Mouse (Mus musculus) heart, embryonic 10.5 days (tissue): ENCODE results near the gene Tmcc1. TPM values are rescaled to one million over a fixed set of nuclear protein-coding genes. Genes with fewer than 3 reads are reported as not detected.
"Not testable (repeated sequence)": the region's sequence is repeated elsewhere in the genome, so short reads cannot be mapped to it uniquely, and the experiment has no call there.

Experiments
- DNase-seq: peaks from one replicate; pipeline ENCODE4 v3.0.0-alpha.2; 2017; ENCODE audit warnings: low spot score
- H3K27ac ChIP-seq: fragments of 300-500 bp; sonication (generic); 2 replicates; pipeline ENCODE4 v1.5.1; 2016; ENCODE audit warnings: mild to moderate bottlenecking
- H3K27me3 ChIP-seq: fragments of 300-500 bp; sonication (generic); 2 replicates; pipeline ENCODE4 v1.6.1; 2016; ENCODE audit warnings: mild to moderate bottlenecking; ENCODE audit not compliant: poor library complexity, insufficient read depth, severe bottlenecking
- H3K36me3 ChIP-seq: fragments of 300-500 bp; sonication (generic); 2 replicates; pipeline ENCODE4 v1.6.1; 2016; ENCODE audit warnings: mild to moderate bottlenecking, moderate library complexity
- H3K4me1 ChIP-seq: fragments of 300-500 bp; sonication (generic); 2 replicates; pipeline ENCODE4 v1.6.1; 2016; ENCODE audit warnings: mild to moderate bottlenecking
- H3K4me3 ChIP-seq: fragments of 300-500 bp; sonication (generic); 2 replicates; pipeline ENCODE4 v1.5.1; 2016; ENCODE audit warnings: mild to moderate bottlenecking, moderate library complexity
- H3K9me3 ChIP-seq: fragments of 300-500 bp; sonication (generic); 2 replicates; pipeline ENCODE4 v1.6.1; 2016; ENCODE audit warnings: mild to moderate bottlenecking, moderate library complexity
- WGBS: fragments of 180-500 bp; shearing (Covaris S2); methylation state at CpG from one replicate; pipeline ENCODE4 v1.1.7; 2016; 5-methylcytosine and 5-hydroxymethylcytosine counted together
- polyA plus RNA-seq: library from polyadenylated mRNA; unstranded; fragments of >200 nt; fragmentation: Nextera tagmentation; extraction: Ambion mirVana; gene quantifications from 2 replicates; pipeline ENCODE4 v1.2.1, GENCODE M21; 2016

The Tmcc1 gene
- polyA plus RNA-seq, 1 experiment from 2014 or later: 11.9 TPM

GRCm38 (mm10) chr6:116133756-116134155, 59.5 kb downstream of the Tmcc1 start:
- Histone ChIP-seq H3K27me3 (no peaks in the 10 kb centered on the region), H3K27ac (no peak overlapping the region), H3K36me3 (peaks cover 4% of the 10 kb centered on the region; the same call in 1 of the 2 replicates), H3K9me3 (no peaks in the 10 kb centered on the region), H3K4me3 (no peak overlapping the region), H3K4me1 (no peaks in the 10 kb centered on the region)
- no peak for DNase-seq
- WGBS: 74% methylated on average over 8 of the region's 8 CpGs

GRCm38 (mm10) chr6:116131771-116132170, 61.5 kb downstream of the Tmcc1 start:
- no peak for DNase-seq
- Histone ChIP-seq H3K27ac (no peak overlapping the region), H3K27me3 (no peaks in the 10 kb centered on the region), H3K36me3 (peaks cover 4% of the 10 kb centered on the region; the same call in 1 of the 2 replicates), H3K9me3 (no peaks in the 10 kb centered on the region), H3K4me3 (no peak overlapping the region), H3K4me1 (no peaks in the 10 kb centered on the region)
- 86% methylated on average over 1 of the region's 1 CpGs for WGBS

GRCm38 (mm10) chr6:116128710-116129109, 64.6 kb downstream of the Tmcc1 start:
- Histone ChIP-seq H3K27me3 (no peaks in the 10 kb centered on the region), H3K4me3 (no peak overlapping the region), H3K36me3 (peaks cover 1% of the 10 kb centered on the region; the same call in 1 of the 2 replicates), H3K9me3 (no peaks in the 10 kb centered on the region), H3K27ac (no peak overlapping the region), H3K4me1 (peaks cover 5% of the 10 kb centered on the region)
- no peak for DNase-seq
- 0% methylated on average over 1 of the region's 1 CpGs for WGBS

GRCm38 (mm10) chr6:116127918-116128443, 65.3 kb downstream of the Tmcc1 start:
- DNase-seq: no peak
- H3K9me3 ChIP-seq: no peaks in the 10 kb centered on the region
- peaks cover 3% of the 10 kb centered on the region; the same call in 1 of the 2 replicates for H3K36me3 ChIP-seq
- H3K4me1 ChIP-seq: peaks cover 5% of the 10 kb centered on the region
- no peak overlapping the region for H3K4me3 ChIP-seq
- no peaks in the 10 kb centered on the region for H3K27me3 ChIP-seq
- H3K27ac ChIP-seq: no peak overlapping the region

- Histone ChIP-seq H3K27ac (no peak overlapping the region), H3K4me1 (peaks cover 5% of the 10 kb centered on the region), H3K36me3 (peaks cover 17% of the 10 kb centered on the region), H3K9me3 (no peaks in the 10 kb centered on the region), H3K4me3 (no peak overlapping the region), H3K27me3 (no peaks in the 10 kb centered on the region)
- no peak for DNase-seq
These were observed 66.7 kb downstream of the Tmcc1 start for GRCm38 (mm10) chr6:116126577-116126976.

GRCm38 (mm10) chr6:116122881-116123280, 70.4 kb downstream of the Tmcc1 start:
- Histone ChIP-seq H3K36me3 (peaks cover 26% of the 10 kb centered on the region), H3K27me3 (no peaks in the 10 kb centered on the region), H3K4me3 (no peak overlapping the region), H3K4me1 (peaks cover 5% of the 10 kb centered on the region), H3K27ac (no peak overlapping the region), H3K9me3 (no peaks in the 10 kb centered on the region)
- no peak for DNase-seq
- 80% methylated on average over 1 of the region's 1 CpGs for WGBS

- Histone ChIP-seq H3K27ac (no peak overlapping the region), H3K36me3 (peaks cover 26% of the 10 kb centered on the region), H3K4me1 (no peaks in the 10 kb centered on the region), H3K27me3 (no peaks in the 10 kb centered on the region), H3K9me3 (no peaks in the 10 kb centered on the region), H3K4me3 (no peak overlapping the region)
- no peak for DNase-seq
- 77% methylated on average over 4 of the region's 4 CpGs for WGBS
These were observed 73.6 kb downstream of the Tmcc1 start for GRCm38 (mm10) chr6:116119669-116120068.

- not testable (repeated sequence) for H3K4me1 ChIP-seq, H3K27me3 ChIP-seq, DNase-seq, H3K27ac ChIP-seq, H3K4me3 ChIP-seq, H3K36me3 ChIP-seq, H3K9me3 ChIP-seq
- 91% methylated on average over 6 of the region's 6 CpGs for WGBS
These were observed 76.7 kb downstream of the Tmcc1 start for GRCm38 (mm10) chr6:116116634-116117033.

- DNase-seq: no peak
- Histone ChIP-seq H3K4me3 (no peak overlapping the region), H3K9me3 (no peaks in the 10 kb centered on the region), H3K36me3 (no peaks in the 10 kb centered on the region), H3K4me1 (peaks cover 17% of the 10 kb centered on the region; the same call in 1 of the 2 replicates), H3K27me3 (no peaks in the 10 kb centered on the region), H3K27ac (no peak overlapping the region)
- WGBS: 78% methylated on average over 4 of the region's 4 CpGs
These were observed 82.7 kb downstream of the Tmcc1 start for GRCm38 (mm10) chr6:116110588-116110987.

- no peaks in the 10 kb centered on the region for H3K36me3 ChIP-seq
- peaks cover 18% of the 10 kb centered on the region; the same call in 1 of the 2 replicates for H3K4me1 ChIP-seq
- H3K9me3 ChIP-seq: no peaks in the 10 kb centered on the region
- H3K27me3 ChIP-seq: no peaks in the 10 kb centered on the region
- under 1% methylated on average over 29 of the region's 29 CpGs for WGBS
- H3K27ac ChIP-seq: peak overlapping the region; percentile 90
- peak overlapping the region; percentile 84 for H3K4me3 ChIP-seq
- DNase-seq: peak; percentile 89
These were observed 85.6 kb downstream of the Tmcc1 start for GRCm38 (mm10) chr6:116107471-116108358.

- WGBS: under 1% methylated on average over 6 of the region's 6 CpGs
- Histone ChIP-seq H3K4me3 (peak overlapping the region; percentile 84), H3K27ac (peak overlapping the region; percentile 90), H3K4me1 (peaks cover 18% of the 10 kb centered on the region; the same call in 1 of the 2 replicates), H3K27me3 (no peaks in the 10 kb centered on the region), H3K36me3 (no peaks in the 10 kb centered on the region), H3K9me3 (no peaks in the 10 kb centered on the region)
- peak; percentile 75 for DNase-seq
These were observed 86.3 kb downstream of the Tmcc1 start for GRCm38 (mm10) chr6:116106967-116107470.

- Histone ChIP-seq H3K4me1 (peaks cover 12% of the 10 kb centered on the region), H3K4me3 (no peak overlapping the region), H3K27ac (no peak overlapping the region), H3K9me3 (no peaks in the 10 kb centered on the region), H3K27me3 (no peaks in the 10 kb centered on the region), H3K36me3 (peaks cover 8% of the 10 kb centered on the region; the same call in 1 of the 2 replicates)
- DNase-seq: no peak
- WGBS: 72% methylated on average over 2 of the region's 2 CpGs
These were observed 95.7 kb downstream of the Tmcc1 start for GRCm38 (mm10) chr6:116097579-116097978.

GRCm38 (mm10) chr6:116089402-116089801, 103.9 kb downstream of the Tmcc1 start:
- Histone ChIP-seq H3K4me3 (no peak overlapping the region), H3K36me3 (no peaks in the 10 kb centered on the region), H3K27ac (no peak overlapping the region), H3K4me1 (peaks cover 4% of the 10 kb centered on the region), H3K9me3 (no peaks in the 10 kb centered on the region), H3K27me3 (no peaks in the 10 kb centered on the region)
- DNase-seq: no peak
